Mouse (Mus musculus) fibroblast of lung, adult 2 months (primary cell): ENCODE results near the gene Hsd17b14.
A peak's percentile ranks its signal among the peaks of the same experiment; 100 is the strongest.

Experiments
- DNase-seq: peaks from one replicate; pipeline ENCODE4 v3.0.0-alpha.2; 2011; ENCODE audit warnings: low read depth

The Hsd17b14 gene

GRCm38 (mm10) chr7:45598960-45599879, 44.5 kb downstream of the Hsd17b14 start:
- no peak for DNase-seq

- DNase-seq, result no peak
Measured at GRCm38 (mm10) chr7:45605704-45606289, 51.1 kb downstream of the Hsd17b14 start.

- no peak for DNase-seq
Measured at GRCm38 (mm10) chr7:45609511-45609910, 54.8 kb downstream of the Hsd17b14 start.

- peak; percentile 29 for DNase-seq
Measured at GRCm38 (mm10) chr7:45616277-45616676, 61.6 kb downstream of the Hsd17b14 start.

GRCm38 (mm10) chr7:45617042-45617695, 62.5 kb downstream of the Hsd17b14 start, which contains the start of gene Fut1:
Gene Fut1 (plus strand): TSS chr7:45617289.
- no peak for DNase-seq
